Mouse (Mus musculus) brain, adult 2 months (tissue): Measurements from ENCODE around the gene Atp6v1a.

Source experiments
- DNase-seq: peaks from one replicate; pipeline ENCODE4 v3.0.0; 2011; ENCODE audit warnings: low read depth, low spot score

The Atp6v1a gene

DNA sequence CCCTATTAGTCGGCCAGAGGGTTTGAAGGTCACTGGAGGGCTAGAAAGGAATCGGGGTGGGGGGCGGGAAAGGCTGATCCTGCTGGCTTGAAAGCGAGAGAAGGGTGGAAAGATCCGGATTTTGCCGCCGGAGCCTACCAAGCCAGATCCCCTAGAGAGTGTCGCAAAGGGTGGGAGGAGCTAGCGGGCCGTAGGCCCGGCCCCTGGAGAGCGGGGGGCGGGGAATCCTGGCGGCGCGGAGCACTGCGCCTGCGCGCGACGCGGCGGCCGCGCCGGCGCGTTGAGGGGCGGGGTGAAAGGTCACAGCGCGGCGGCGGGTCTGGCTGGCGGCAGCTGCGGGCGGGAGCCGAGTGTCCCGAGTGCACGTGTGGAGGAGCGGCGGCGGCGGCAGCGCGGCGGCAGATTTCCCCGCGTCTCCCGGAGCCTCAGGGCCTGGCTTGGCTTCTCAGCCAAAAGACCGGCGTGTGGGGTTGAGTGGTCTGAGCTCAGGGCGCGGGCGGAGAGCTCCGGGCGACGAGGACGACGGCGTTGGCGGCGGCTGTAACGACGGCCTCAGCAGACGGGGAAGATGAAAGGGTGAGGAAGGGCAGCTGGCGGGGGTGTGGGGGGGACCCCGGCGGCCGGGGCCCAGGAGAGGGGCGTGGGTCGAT lies at the start of gene Atp6v1a, which contains the start of gene Naa50:
Gene Atp6v1a, minus strand, starts transcription at position 170 of the 650 bp plus-strand sequence.
Gene Naa50, plus strand, starts transcription at position 295 of the 650 bp plus-strand sequence.
- DNase-seq = peak; percentile 95

DNA sequence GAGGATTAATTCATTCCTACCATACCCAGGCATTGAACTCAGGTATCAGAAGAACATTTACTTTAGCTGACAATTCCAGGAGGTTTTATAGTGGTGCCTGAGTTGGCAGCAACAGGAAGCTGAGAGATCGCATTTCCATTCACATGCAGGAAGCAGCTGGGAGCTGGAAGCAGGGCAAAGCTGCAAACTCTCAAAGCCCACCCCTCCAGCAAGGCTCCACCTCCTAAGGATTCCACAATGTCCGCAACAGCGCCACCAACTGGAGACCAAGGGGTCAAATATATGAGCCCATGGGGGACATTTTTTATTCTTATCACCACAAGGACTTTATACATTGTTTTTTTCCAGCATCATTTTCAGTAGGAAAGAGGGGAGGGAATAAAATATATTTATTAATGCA lies 49.3 kb upstream of the Atp6v1a start:
- DNase-seq = no peak

DNA sequence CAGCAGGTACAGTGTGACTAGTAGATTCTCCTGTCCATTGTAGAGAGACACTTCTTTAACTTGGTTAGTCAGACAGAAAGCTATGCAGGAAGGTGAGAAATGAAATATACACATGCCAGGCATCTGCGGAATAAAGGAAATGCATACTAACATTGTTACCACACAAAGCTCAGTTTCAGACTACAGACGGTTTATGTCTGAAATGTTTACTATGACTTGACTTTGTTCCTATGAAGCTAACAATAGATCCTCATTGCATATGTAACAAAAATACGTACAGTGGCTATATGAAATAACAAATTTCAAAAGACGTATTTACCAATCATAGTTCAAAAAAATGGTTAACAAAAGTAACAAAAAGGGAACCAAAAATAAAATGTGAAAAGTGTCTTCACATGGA lies 47.7 kb upstream of the Atp6v1a start:
- DNase-seq = no peak

DNA sequence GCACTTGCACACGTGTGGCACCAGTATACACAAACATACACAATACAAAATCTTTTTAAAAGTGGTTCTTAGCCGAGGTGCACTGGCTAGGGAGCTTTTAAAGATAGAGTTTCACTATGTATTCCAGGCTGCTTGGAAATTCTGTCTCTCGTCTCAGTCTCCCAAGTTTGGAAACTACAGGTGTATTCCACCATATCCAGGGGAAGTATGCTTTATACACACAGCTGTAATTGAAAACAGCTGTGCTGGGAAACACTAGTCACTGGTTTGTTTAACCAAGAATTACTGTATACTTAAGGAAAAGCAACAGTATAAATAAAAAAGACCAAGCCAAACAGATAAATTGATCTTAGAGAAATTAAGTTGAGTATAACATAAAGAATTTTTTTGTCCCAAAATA lies 45.3 kb upstream of the Atp6v1a start:
- DNase-seq = no peak

DNA sequence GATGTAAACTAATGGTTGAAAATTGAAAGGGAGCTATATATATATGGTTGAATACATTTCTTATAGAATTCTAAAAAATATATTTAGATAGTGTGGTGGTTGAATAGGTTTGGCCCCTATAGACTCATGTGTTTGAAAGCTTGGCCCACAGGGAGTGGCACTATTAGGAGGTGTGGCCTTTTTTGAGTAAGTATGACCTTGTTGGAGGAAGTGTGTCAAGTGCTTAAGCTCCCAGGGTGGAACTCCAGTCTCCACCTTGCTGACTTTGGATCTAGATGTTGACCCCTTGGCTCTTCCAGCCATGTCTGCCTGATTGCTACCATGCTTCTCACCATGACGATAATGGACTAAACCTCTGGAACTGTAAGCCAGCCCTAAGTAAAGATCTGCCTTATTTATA lies 43.1 kb upstream of the Atp6v1a start:
- no peak for DNase-seq

DNA sequence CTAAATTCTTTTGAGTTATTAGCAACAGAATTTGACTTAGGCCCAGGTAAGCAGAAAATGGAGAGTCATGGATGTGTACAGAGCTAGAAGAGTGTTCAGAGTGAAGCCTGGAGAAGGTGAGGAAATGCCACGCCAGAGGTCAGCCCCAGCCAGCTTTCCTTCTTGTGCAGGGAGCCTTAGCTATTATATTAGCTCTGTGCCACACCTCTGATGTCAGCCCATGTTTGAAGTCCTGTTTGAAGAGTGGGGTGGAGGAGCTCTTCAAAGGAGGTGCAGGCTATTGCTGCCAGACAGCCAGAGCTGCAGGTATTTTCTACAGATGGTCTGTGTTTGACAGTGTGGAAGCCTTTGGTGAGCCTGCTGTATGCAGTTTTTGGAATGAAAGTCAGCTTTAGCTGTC lies 39.0 kb upstream of the Atp6v1a start:
- DNase-seq = peak; percentile 24

DNA sequence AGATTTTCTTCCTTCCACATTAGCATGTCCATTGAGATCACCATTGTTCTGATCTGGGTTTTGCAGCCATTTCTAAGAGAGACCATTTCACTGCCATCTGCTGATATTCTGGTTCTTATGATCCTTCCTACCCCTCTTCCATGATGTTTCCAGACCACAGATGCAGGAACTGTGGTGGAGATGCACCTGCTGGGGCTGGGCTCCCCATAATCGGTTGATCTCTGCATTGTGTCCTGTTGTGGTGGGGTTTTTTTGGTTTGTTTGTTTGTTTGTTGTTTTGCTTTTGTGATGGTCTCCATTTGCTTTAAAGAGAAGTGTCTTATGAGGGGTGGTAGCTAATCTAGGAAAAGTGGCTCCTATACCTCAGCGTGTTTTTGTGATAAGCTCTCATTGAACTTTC lies 37.0 kb upstream of the Atp6v1a start:
- DNase-seq = no peak

DNA sequence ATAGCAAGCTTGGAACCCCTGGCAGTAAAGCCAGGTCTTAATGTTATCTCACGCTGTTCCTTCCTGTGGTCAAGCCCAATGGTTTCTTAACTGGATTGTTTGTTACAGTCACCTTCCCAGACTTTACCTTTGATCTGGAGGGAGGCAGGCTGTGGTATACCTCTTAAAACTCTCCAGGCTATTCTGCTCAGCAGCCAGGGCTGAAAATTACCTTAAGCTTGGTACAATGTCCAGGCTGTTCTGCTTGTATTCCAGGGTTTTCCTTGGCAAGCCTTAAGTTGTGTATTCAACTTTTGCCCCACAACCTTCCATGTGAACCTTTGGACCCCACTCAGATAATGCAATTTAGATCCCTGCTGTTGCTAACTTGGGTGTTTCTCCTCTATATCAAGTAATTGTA lies 35.5 kb upstream of the Atp6v1a start:
- DNase-seq = no peak

DNA sequence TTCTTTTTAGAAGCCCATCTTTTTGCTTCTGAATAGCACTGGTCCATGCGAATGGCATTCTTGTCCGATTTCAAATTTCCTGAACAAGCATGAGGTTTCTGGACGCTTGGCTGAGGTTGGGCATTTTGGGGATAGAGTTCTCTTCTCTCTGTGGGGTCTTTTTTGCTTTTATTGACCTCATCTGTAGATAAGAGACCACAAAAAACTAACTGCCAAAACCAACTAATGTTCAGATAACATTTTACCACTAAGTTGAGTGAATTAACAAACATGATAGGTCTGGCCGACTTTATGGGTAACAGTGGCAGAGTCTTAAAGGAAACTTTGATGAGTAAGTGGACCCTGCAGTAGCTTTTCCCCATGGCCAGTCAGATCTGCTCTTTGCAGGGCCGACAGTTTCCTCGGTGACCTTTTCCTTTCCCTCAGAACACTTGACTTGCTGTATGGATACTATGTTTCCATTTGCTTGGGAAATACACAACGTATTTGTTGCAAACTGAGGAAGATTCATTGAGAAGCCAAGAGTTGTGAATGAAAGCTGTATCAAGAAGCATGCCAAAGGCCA lies 34.5 kb upstream of the Atp6v1a start:
- no peak for DNase-seq

DNA sequence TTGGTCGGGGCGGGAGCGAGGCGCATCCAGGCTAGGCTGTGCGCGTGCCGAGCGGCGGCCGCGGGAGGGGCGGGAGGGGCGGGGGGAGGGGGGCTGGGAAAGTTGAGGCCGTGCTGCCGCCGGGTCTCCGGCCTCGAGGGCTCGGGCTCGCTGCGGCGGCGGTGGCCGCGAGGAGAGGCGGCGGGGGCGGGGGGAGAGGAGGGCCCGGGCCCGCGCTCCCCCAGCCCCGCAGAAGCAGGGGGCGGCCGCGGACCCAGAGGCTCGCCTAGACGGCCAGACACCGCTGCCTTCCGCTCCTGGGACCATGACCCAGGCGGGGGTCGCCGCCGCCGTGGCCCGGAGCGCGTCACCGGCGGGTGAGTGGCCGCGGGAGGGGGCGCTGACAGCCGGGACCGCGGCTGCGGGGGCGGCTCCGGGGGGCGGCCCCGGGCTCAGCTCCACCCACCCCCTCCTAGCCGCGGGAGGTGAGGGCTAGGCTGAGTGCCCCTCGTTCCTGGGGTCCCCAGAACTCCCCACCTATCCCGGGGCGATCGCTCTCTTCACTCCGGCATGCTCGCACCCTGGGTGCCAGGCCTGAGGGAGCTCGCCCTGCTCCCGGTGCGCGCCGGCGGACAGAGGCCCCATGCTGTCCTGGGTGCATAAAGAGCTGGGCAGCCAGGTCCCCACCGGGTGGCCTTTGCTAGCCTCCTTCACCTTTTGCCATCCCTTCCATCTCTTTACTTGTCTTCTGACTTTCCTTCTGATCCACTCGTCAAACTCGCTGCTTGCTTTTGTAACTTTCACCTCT lies 33.8 kb upstream of the Atp6v1a start, which contains the start of gene Usf3:
Gene Usf3, plus strand, starts transcription at position 92 of the 787 bp plus-strand sequence.
- peak; percentile 35 for DNase-seq

DNA sequence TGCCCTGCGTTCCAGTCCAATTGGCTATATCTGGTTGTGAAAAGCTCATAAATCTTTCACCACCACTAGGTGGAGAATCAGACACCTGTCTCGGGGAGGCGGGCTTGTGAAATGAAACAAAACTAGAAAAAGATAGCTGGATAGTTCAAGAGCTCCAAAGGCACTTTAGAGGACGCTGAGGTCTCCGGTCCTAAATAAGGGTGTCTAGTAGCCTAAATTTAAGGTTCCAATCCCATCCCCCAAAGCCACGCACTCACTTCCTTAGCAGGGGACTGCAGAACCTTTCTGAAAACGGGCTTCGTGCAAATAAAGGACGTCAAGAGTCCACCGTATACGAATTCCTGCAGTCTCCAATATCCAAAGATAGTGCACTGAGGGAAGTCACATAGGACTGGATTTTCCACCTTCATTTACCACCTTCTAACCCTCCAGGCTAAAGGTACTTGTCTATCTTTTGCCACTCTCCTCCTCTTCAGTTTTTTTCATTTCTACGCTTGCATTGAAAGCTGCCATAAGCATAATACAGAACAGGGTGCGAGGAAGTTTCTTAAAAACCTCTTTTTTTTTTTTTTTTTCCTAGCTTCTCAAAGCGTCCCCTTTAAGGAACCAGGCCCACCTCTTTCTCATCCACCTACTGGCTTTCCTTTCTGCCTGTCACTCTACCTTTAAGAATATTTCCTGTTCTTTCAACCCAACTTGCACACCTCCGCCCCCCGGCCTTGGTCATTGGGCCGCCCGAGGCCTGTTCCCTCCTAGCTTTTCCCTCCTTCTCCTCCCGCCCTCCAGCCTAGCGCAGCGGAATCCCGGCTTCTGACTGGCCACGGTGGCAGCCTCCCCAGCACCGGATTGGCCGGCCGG lies 33.0 kb upstream of the Atp6v1a start:
- DNase-seq = peak; percentile 99

DNA sequence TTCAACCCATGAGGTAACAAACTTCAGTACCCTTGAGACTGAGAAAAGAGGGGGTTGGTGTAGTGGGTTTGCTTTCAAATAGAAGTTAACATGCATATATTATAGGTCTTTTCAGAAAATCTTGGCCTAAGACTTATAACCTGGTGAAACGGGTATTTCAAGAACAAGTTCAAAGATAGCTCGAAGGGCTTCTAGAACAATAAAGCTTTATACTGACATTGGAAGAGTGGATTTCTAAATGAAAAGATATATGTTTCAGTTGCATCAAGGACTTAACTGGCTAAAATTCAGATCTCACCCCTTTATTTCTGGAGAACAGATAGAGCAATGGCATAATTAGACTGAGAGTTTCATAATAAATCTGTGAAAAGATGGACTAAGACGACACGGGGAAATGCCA lies 29.5 kb upstream of the Atp6v1a start:
- DNase-seq = no peak

DNA sequence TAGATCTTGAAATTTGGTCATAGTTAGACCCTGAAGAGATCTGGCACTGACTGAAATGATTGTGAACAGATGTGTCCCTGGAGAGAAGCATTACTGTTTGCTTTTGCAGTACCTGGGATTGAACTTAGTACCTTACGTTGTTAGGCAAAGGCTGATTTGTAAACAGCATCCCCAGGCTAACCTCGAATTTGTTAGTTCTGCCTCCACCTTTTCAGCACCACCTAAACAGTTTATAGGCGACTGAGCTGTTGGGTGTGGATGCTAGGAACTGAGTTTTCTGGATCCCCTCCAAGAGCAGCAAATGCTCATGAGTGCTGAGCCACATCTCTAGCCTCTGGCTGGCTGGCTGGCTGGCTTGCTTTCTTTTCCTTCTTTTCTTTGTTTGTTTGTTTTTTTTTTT lies 25.7 kb upstream of the Atp6v1a start:
- no peak for DNase-seq

DNA sequence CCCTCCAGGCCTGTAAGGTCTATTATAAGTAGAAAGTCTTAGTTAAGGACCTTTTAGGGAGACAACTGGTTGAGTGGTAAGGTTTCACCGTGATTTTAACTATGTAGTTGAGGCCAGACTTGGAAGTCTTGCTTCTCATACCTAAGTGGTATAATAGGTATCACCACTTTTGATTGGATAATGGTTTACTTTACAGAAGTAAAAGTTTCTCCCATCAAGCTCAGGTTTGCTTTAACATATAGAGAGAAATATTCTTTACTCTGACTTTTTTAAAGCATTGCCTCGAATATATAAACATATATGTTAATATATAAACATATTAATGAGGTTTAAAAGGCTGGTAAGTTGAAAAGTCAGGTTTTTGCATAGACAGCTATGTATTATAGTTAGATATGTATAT lies 24.3 kb upstream of the Atp6v1a start:
- DNase-seq = no peak

DNA sequence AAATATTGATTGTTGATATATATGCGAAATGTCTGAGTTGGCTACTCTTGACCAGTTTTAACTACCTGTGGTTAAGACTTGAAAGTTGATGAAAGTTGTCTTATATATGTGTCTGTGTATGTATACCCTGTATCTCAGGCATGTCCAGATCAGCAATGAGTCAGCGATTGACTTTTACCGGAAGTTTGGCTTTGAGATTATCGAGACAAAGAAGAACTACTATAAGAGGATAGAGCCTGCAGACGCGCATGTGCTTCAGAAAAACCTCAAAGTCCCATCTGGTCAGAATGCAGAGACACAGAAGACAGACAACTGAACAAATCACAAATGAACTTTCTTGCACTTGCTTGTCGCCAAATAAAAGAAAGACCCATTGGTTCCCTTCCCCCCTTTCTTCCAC lies 19.8 kb upstream of the Atp6v1a start:
- DNase-seq = no peak

DNA sequence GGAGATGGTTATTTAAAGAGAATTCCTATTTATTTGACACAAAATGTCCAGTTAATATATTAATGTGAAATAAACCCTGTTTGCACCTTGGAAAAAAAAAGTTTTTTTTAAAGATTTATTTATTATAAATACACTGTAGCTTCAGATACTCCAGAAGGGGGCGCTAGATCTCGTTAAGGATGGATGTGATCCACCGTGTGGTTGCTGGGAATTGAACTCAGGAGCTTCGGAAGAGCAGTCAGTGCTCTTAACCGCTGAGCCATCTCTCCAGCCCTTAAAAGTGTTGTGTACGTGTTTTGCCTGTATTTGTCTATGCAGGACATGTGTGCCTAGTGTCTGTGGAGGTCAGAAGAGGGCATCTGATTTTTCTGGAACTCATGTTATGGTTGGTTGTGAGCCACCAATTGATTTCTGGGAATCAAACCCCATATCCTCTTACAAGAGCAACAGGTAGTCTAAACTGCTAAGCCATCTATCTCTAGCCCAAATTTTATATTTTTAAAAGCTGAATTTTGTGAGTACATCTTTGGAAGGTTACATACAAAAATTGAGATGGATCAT lies 15.1 kb upstream of the Atp6v1a start:
- no peak for DNase-seq

DNA sequence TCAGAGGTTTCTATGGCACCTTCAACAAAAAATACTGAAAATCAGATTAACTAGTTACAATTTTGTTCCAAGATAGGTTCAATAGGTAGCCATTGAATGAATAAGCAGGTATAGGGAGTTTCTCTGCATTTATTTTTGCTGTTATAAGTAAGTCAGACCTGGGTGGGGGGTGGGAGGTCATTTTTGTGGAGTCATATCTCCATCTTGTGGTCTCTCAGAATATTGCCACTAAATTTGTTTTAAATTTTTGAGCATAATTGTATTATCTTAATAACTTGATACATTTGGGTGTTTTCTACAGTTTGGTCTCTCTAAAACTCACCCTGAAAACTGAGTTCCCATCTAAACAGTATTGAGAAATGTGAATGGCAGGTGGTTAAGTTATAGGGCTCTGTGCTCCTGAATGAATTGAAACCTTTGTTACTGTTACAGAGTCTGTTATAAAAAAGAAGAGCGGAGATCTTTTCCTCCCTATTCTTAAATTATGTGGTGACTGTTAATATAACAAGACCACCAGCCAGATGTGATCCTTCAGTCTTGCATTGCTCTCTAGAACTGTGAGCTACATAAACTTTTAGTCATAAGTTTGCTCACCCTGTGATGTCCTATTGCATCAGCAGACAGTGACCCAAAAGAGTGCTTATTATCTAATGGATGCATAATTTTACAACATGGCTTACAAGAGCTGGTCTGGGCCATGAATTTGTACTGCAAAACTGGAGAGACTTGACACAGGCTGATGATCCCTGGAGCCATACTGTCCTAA lies 9.7 kb upstream of the Atp6v1a start:
- DNase-seq = no peak

DNA sequence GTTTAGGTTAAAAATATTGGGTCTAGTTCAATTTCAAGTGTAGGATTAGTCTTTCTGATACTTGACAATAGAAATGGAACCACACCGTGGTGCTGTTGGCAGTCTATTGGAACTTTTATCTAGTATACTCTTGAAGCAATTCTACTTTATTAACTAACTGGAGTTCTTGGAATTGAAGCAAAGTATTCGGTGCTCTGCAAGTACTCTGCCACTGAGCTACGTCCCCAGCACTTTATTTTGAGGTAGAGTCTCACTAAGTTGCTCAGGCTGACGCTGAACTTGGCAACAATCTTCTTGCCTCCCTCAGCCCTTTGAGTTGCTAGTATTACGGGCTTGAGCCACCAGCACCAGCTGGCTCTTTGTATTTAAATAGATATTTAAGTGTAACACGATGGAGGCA lies 2.0 kb upstream of the Atp6v1a start:
- DNase-seq = peak; percentile 72

DNA sequence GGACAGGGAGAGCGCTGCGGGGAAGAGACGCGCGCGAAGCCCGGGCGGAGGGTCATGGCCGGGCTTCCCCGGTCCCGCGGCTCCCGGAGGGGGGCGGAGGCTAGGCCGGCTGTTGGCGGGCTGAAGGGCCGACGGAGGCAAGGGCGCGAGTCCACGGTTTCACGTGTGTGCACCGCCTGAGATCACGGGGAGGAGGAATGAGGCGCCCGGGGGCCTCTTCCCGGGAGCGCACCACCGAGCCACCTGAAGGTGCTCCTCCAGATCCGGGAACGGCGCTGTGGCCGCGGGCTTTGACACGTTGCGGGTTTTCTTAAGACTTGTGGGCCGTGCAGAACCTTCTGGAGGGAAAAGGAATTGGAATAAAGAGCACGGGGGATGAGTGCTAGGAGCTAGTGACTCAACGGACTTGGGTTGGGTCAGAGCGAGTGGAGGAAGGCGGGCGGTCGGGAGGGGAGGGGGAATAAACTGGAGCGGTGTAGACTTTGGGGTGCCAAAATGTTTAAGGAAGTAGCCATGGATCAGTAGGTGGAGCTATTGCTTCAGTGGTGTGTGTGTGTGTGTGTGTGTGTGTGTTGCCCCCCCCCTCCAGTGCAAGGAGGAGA lies 782 bp upstream of the Atp6v1a start:
- DNase-seq = peak; percentile 93

DNA sequence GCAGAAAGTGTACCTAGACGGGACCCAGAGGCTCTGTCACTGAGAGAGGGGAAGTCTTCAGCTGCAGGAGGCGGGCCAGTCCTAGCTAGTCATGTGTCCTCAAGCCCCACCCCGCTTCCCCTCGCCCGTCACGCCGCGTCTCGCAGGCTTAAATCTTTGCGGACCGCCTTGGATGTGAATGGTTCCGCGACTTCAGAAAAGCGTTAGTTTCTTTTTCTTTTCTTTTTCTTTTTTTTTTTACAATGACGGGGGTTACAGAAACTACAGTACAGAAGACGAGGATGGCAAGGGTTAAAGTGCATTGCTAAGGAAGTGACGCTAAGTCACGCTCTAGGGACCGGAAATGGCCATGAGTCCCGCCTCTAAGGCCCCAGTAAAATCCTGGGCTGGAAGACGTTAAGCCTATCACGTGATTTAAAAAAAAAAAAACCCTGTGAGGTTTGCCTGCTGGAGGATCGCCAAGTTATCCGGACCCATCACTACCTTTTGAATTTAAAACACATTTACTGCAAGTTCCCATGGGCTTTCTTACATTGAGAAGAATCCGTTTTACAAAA lies 448 bp downstream of the Atp6v1a start:
- DNase-seq = peak; percentile 98
